Mouse (Mus musculus): ENCODE measurements around the gene Slfn5.

- TF ChIP-seq CTCF (IDR thresholded peaks at IDR 0.05; ENCODE audit: low read depth) = no peak
- TF ChIP-seq EP300 (optimal IDR thresholded peaks at IDR 0.05) = no peak
Observed at GRCm38 (mm10) chr11:82991469-82992166, 40.5 kb downstream of the Slfn5 start, which contains the start of gene Slfn9.

Measured in stomach, postnatal 0 days (tissue).